Mouse (Mus musculus) liver (tissue): ENCODE measurements at regions not wholly inside any gene's neighbourhood (a gene's known extent, or its start where the extent isn't known, plus 50 kb on each side); places are given as distances from the start of the nearest gene placed in this dataset.
"Not testable (repeated sequence)": the region's sequence is repeated elsewhere in the genome, so short reads cannot be mapped to it uniquely, and the experiment has no call there.

Experiments used
- DNase-seq: peaks from one replicate; pipeline ENCODE4 v3.0.0-alpha.2; 2020; ENCODE audit warnings: mixed read lengths

DNA sequence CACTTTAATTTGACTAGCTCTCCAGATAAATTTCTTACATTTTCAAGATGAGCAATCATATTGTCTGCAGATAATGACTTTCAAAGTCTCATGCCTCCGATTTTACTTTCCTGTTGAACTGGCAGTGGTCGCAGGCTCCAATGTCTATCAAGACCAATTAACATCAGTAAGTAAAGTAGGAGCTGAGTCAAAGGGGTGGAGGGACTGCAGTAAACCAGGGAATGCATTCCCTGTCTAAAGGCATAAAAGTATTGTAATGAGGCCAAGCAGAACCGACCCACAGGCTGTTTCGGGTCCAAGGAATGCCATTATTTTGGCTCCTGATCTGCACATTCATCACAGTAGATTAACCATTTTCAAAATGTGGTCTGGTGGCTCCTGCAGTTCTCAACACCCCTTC is 411.0 kb downstream of the Gja1 start:
- DNase-seq: no peak

DNA sequence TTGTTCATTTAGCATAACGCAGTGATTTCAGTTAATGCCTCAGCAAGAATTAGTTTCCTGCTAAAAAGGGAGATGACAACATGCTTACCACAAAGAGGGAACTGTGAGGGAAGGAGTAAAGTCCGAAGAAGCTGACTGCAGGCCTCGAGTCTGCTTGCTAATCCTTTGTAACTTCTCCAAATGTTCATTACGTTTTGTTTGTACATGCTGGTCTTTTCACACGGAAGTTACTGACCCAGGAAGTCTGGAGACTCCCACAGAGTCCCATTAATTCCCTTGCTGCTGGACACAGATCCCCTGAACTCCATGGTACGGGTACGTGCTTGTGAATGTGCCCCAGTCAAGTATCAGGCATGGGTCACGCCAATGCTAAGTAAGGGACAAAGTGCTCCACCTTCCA is 415.9 kb downstream of the Gja1 start:
- no peak for DNase-seq

DNA sequence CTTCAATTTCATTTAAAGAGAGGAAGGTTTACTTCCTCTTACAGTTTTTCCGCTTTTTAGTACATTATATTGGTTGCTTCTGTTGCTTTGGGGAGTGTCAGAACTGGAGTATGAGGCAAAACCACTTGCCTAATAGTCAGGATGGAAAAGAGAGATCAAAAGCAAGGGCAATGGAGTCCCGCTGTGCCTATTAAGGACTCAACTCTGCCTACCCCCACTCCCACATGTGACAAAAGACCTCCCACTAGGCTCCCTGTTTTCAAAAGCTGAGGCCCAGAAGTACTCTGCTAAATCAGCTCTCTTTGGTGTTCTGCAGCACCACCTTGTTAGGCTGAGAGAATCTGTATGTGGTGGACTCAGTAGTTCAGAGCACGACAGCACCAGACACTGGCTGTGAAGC is 418.3 kb downstream of the Gja1 start:
- no peak for DNase-seq

DNA sequence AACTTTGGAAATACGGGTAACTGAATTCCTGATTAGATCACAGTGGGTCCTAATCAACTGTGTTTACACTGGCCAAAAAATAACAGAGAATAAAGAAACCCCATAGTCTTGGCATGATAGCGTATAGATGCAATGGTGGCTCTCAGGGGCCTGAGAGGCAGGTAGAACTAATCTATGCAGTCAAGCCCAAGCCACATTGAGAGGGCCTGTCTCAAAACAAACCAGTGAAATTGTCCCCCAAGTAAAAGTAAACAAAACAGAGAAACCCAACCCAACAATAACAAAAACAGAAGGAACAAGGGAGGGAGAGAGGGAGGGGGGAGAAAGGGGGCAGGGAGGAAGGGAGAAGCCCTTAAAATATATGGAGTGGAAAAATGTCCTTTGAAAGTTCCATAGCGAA is 422.2 kb downstream of the Gja1 start:
- no peak for DNase-seq

DNA sequence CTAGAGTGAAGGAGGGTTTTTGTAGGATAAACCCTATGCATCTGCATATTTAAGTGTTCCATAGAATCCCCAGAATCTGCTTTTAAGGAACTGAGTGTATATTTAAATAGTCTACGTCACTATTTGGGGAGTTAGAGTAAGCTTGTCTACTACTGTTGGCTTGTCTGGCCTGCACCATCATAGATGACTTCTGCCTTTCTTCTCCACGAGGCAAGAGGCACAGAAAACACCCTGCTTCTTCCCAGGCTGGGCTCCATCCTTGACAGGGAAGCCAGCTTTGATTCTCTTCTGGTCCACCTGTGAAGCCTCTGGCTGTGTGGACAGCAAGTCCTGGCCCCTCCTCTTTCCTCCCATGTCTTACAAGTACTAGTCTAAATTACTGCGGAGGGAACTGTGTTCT is 422.6 kb downstream of the Gja1 start:
- DNase-seq: no peak

DNA sequence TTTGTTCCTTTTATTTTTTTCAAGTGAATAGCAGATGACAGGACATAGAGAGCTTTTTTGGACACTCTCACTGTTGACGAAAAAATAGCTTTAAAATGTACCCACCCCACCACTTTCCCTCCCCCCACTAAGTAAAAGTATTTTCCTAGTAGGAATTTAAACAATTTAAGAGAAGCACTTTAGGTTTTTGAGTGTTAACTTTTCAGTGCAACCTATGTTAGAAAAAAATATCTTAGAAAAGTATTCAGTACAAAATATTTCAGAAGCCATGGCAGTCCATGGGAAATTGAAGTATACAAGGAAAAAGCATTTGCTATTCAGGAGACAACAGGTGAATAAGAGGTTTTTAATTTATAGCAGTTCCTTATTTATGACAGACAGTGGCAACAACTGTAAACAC is 431.9 kb downstream of the Gja1 start:
- no peak for DNase-seq

DNA sequence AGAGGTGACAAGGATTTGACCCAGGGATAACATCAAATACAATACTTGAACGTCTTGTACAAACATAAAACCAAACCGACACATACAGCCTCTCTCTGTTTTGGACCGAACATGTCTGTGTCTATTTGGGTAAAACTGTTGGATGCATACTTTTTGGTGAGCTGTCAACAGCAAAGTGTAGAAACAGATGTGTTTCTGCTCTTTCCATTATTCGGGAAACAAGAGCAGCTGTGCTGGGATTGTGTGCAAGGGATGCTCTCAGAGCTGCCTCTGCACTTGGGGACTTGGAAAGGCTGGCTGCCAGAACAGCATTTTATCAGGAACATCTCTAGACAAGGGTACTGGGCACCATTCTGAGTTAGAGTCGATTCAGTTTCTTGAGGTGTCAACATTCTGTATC is 445.0 kb downstream of the Gja1 start:
- DNase-seq: no peak

DNA sequence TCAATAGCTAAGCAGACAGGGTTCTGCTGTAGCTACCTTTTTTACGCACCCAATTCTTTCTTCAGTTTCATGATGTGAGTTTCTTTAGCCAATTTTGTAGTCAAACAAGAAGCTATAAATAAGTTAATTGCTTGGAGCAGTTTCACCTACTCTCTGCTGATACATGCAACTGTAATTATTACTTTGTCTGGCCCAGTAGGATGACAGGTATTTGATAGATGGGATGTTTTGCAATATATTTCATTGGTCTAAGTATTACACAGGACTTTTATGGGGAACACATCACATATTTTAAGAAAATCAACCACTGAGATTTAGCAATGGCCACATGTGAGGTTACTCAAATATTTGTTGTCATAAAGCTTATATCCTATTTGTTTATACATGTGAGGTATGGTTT is 454.2 kb downstream of the Gja1 start:
- DNase-seq: no peak

DNA sequence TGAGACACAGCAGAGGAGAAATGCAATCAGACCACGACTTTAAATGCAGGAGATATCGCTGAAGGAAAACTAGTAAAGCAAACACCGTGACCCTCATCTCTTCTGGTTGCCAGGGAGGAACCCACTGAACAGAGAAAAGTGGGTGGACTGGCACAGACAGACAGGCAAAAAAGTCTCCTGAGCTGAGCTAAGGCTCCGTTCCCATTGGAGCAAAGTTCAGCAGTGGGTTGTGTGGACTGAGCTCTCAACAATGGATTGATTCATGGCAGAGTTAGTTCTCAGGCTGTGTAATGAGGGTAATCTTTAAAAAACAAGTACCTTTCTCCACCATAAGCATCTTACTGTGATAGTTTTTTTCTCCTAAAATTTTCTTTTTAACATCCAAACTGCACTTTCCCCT is 454.8 kb downstream of the Gja1 start:
- no peak for DNase-seq

DNA sequence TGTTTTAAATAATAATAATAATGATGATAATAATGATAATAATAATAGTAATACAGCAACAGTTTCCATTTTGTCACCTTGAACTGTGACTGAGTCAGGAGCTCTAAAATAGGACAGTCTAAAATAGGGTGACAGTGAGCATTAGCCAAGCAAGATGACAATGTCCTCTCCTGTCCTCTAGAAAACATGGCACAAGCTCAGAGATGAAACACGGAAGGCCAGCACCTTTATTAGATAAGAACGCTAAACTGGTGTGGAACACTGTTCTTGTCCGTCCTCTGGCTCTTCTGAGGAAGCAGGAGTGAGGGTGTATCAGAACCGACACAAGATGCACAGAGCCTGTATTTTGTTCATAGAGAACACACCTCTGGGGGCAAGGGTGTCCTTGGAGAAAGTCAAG is 459.0 kb downstream of the Gja1 start:
- no peak for DNase-seq

DNA sequence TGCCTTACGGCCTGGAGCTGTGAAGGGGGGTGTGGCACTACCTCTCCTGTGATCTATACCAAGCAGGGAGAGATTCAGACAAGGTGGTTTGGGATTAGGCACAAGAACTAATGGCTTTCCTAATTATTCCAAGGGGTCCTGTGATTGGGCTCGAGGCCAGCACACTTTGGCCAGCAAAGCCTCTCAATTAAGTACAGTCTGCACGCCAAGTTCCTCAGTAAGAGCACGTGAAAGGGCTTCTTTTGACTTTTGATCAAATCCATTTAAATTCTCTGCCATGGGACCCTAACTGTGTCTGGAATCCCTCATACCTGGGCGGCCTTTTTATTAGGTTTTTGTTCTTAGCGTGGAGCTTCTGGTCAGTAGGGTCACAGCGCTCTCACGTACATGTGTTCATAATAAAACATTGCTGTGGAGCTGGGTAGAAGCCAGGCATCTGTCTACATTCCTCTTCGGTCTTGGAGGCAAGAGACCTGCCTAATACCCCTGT is 461.9 kb downstream of the Gja1 start:
- DNase-seq: no peak

DNA sequence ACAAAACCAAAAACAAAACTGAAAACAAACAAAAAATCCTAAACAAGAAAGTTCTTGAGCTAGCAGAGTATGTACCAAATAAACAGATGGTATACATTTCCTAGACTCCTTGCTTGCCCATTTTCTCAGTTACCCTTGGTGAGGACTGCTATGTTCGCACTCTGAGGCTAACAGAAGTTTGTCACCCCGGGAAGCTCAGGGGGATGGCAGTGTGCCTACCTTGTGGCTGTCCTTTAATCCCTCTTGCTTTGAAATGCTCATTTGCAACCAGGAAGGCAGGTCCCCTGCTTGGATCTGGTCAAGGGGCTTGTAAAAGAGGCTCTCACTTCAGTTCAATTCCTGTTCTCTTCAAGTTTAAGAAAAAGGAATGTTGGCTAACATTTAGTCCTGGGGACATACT is 462.4 kb downstream of the Gja1 start:
- no peak for DNase-seq

DNA sequence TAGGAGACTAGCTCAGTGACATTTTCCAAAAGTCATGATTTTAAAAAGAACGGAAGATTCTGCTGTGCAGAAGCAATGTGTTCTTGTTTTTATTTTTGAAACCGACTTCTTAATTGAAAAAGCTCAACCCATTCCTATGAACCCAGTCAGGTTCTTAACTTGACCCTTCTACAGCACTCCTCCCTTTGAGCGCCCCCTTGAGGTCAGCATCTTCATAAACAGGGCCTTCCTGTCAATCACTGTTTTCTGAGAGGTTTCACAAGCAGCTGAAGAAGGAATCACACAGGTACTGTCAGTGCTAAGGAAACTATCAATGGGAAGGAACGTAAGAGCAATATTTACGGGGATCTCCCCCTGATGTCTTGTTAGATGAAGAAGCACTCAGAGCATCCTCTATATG is 463.6 kb downstream of the Gja1 start:
- DNase-seq: peak; percentile 30

DNA sequence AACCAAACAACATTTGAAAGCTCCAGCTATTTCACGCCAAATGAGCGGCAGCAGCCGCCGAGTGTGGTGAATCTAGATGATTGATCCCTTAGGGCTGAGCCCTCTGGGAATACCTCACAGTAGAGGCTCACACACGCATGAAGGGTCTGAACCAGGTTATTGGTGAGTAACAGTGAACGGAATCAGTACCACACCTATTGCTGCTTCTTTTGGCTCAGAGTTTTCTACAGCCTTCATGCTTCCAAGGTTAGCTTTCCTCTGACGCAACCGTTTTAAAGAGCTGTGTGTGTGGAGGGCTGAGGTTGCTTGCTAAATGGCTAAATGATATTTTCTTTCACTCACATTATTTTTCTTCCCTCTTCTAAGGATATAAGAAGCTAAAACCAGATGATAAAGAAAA is 464.4 kb downstream of the Gja1 start:
- DNase-seq: no peak

DNA sequence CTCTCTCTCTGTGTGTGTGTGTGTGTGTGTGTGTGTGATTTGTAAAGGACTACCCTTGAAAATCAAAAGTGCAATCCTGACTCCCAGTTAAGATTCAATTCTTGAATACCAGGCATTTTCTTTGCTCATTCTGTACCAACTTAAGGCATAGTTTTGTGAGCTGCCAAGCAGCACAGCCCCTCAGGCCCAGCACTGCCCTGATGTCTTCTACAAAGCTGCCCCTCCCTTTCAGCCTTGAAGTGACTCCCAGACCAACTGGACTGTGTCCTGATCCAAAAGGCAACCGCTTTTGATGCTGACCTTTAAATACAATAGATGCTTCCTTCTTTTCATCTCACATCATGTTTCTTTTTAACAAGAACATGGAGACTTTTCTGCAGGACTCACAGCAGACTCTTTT is 464.8 kb downstream of the Gja1 start:
- DNase-seq: no peak

DNA sequence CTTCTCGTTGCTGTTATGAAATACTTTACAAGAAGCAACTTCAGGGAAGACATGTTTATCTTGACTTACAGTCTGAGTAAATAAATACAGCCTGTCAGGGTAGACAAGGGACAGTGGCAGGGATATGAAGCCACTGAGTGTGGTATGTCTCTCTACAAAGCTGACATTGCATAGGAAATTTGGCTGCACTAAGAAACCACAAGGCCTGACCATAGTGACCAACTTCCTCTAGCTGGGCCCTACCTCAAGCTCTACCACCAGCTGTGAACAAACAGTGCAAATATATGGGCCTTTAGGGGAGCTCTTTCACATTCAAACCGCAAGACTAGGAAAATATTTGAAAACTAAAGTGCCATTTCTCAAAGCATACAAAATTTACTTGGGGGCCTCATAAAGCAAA is 475.4 kb downstream of the Gja1 start:
- DNase-seq: no peak

DNA sequence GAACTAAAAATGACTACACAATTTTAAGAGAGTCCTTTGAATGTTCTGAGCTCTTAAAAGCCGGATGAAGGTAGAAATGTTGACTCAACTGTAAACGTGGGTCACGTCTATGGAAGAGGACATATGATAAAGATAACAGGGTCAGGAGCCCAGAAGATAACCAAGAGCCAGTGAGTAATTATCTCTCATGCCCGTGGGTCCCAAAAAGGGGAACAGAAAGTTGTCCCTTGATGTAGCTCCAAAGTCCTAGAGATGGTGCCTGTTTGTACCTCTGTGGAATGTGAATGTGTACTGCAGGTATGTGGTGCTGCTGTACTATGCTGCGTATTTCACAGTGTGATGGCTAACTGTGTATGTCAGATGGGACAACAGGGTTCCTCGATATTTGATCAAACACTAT is 479.1 kb downstream of the Gja1 start:
- DNase-seq: no peak

DNA sequence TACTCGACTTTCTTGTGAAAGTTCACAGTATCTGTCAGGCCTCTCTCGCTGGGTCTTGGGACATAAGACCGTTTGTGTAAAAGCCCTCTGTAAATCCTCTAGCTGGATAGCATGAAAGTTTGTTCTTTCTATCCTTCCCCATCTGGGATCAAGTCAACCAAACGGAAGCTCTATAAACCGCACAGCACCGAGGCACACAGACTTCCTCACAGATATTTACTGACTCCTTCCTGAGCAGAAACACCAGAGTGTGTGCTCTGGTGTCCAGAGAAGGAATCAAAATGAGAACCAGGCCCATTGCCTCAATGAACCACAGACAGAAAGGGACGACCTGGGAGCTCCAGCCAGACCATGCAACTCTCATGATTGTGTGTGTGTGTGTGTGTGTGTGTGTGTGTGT is 502.6 kb downstream of the Gja1 start:
- DNase-seq: peak; percentile 5

DNA sequence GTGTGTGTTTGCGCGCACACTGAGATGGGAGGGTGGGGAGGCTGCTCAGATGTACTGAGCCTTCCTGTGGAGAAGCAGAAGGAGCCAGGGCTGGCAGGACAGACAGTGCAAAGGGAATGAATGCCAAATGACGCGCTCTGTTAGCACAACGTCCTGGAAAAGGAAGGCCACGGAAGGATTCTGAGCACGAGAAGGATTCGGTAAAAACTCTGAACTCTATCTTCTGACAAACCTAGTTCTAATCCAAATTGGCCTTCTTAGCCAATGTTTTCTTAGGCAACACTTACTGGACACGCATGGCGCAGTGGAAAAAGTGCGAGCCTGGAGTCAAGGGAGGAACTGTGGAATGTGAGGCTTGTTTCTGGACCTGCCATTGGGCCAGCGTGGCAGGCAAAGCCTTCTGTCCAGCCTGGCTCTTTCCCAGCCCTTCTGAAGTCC is 503.0 kb downstream of the Gja1 start:
- DNase-seq: no peak

DNA sequence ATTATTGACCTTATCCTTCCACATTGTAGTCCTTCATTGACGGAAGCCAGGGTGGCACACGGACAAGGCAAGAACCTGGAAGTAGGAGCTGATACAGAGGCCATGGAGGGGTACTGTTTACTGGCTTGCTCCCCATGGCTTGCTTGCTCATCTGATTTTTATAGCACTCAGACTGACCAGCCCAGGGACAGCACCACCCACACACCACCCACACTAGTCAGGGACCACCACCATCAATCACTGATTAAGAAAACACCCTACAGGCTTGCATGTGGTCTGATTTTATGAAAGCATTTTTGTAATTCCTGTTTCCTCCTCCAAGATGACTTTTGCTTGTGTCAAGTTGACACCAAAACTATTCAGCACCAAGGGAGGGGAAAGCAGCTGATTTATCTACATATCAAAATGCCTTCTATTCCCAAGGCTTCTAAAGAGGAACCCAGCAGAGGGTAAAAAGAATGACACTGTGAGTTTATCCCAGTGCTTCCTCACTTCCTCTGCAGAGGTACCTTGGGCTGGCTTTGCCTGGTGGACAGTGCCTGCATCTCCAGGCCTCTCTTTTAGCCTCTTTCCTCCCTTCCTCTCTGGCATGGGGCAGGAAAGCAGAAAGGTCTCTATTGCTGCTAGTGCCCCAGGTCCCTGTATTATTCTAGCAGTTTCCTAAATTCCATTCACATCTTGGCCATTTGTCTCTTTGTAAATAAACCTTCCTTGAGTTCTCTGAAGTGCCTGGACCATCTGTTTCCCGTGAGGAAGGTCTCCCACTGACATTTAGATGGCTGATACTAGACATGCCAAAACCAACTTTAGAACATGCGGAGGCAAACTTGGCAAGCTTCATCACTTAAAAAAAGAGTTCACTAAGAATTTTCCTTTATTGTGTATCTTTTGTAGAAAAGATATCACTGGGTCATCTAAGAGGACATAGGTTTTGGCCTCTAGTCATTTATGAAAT is 507.6 kb downstream of the Gja1 start:
- no peak for DNase-seq

DNA sequence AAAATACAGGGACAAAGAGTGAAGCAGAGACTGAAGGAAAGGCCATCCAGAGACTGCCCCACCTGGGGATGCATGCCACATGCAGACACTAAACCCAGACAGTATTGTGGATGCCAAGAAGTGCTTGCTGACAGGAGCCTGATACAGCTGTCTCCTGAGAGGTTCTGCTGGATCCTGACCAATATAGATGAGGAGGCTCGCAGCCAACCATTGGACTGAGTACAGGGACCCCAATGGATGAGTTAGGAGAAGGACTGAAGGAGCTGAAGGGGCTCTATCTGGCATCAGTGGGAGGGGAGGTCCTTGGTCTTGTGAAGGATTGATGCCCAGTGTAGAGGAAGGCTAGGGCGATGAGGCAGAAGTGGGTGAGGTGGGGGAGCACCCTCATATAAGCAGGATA is 514.4 kb downstream of the Gja1 start:
- DNase-seq: not testable (repeated sequence)

DNA sequence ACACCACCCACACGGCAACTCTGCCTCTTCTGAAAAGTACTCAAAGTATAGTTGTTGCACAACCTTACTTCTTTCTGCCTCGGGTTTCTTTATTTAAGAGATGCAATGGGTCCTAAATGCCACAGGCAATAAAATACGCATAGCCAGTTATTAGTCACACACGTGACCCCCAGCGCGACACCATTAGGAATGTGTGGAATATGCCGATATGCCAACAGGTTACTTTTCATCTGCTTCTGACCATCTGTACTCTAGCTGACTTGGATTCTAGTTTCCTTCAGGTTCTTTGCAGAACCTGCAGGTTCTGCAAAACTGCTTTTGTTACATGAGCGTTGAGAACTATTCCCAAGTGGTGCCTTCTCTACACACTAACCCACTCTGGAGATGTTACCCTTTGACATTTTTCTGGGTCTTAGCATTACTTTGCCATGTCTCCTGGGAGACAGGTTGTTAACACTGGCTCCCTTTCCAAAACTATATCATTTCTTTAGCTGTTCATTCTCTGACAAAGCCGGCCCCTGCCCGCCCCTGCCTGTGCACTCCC is 515.6 kb downstream of the Gja1 start:
- no peak for DNase-seq

DNA sequence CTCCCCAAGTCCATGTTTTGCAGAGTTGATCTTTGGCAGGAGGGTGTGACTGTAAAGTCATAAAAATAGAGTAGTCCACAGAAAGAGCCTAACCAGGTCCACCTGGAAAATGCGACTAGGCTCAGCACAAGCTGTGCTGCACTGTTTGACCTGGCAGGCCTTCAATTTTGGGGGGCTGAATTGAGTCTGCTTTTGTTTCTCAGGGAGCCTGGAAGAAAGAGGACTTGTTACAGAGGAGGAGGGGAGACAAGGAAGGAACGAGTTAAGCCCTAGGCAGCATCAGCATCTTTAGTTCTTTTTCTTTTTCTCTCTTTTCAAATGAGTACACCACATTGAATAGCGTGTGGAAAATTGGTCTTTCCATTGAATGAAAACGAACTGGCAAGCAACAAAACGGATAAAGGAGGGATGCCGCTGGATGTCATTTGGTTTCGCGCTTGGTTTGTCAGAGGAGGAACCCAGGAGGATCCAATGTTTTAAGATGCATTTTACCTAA is 516.1 kb downstream of the Gja1 start:
- no peak for DNase-seq

DNA sequence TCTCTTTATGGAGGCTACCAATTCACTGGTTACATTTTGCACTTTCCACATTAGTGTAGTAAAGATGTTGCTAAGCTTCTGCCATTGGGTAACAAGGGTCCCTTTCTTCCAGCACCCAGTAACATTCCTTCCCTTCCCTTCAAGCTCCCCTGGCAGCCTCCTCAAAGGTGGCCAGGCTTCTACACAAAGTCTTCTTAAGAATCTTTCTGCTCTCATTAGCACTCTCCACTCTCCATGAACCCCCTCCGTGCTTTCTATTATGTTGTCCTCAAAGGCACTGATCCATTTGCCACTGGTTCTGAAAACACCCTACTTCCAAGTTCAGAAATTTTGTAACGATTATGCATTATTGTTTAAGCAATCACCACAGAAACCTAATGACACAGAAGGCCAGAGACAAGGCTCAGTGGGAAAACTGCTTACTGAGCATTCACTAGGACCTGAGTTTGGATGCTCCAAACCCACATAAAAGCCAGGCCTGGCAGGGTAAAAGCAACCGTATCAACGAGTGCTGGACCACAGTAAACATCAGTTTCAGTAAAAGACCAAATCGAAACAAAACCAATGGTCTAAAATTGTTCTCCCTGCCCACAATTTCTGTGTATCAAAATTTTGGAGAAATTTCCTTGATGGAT is 522.6 kb downstream of the Gja1 start:
- no peak for DNase-seq
